Mouse (Mus musculus) liver, adult 2 months (tissue): ENCODE data around the gene Pglyrp3.

ENCODE experiments used
- CTCF ChIP-seq: fragments of 200-500 bp; IDR thresholded peaks from 2 replicates; pipeline ENCODE4 v1.5.1; 2011; ENCODE audit warnings: low read depth, low read length, control low read depth
- POLR2A ChIP-seq: fragments of 200-500 bp; IDR thresholded peaks from 2 replicates; pipeline ENCODE4 v1.6.1; 2011; ENCODE audit warnings: low read length, control low read depth; ENCODE audit not compliant: insufficient read depth; ENCODE audit errors: extremely low read depth

- TF ChIP-seq CTCF (no peak), POLR2A (no peak)
These were observed at the start of gene Pglyrp3 for GRCm38 (mm10) chr3:92014283-92014682.
